Mouse (Mus musculus): ENCODE measurements at regions not wholly inside any gene's neighbourhood (a gene's known extent, or its start where the extent isn't known, plus 50 kb on each side); places are given as distances from the start of the nearest gene placed in this dataset.

DNA sequence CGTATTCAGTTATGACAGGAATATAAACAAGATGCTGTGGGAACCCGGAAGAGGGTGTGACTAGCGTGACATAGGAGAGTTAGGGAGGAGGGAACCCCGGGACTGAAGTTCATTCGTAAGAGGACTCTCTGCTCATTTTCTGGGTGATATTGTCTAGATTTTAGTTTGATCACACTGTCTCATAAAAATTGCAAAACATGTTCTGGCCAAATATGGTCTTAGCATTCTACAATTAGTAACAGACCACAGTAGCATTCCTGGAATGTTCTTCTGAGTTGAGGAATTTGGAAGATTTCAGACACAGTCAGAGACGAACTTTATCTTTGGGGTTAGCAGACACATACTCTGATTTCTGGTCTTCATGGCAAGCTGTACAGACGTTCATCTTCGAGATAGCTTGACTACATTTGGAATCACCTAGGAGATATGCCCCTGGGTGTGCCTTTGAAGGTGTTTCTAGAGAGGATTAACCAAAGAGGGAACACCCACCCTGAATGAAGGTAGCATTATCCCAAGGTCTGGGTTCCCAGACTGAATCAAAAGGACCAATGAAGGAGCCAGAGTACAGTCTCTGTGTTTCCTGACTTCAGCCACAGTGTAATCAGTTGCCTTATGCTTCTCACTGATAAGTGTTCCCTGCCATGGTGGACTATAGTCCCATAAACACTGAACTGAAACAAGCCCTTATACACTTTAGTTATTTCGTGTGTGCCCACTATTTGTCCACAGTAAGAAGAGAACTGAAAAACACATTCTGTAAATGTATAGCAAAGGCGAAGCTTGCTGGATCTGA, 102.7 kb upstream of the Pgrmc2 start:
- ATAC-seq (ENCODE audit: insufficient read depth), result no peak
- WGBS (ENCODE audit: insufficient replicate concordance), result 55% methylated on average over 10 of the region's 10 CpGs
- no peak overlapping the region for H3K4me2 ChIP-seq

DNA sequence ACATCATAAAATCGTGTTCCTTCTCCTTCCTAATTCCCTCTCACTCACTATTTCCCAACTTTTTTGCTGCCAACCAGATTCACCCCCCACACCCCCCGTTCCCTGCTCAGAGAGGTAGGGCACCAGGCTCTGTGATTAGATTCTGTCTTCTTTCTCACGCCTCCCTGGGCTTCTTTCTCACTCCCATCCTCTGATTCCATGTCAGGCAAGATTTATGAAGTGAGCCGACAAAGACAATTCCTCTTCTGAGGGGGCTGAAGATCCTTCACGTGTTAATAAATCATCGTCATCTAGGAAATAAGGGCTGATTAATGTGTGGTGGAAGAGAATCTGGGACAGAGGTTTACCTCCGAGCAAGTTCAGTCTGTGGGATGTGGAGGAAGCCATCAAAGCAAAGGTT, 101.5 kb upstream of the Pgrmc2 start:
- Histone ChIP-seq H3K36me3 (replicated peaks) (no peaks in the 10 kb centered on the region), H3K9me3 (replicated peaks) (no peaks in the 10 kb centered on the region), H3K4me2 (no peak overlapping the region), H3K9ac (no peak overlapping the region), H3K4me3 (replicated peaks) (no peak overlapping the region), H3K27ac (replicated peaks) (no peak overlapping the region), H3K4me1 (replicated peaks) (peaks cover 24% of the 10 kb centered on the region), H3K27me3 (peaks cover 17% of the 10 kb centered on the region)
- no peak for ATAC-seq (ENCODE audit: insufficient read depth)
- 51% methylated on average over 7 of the region's 7 CpGs for WGBS (ENCODE audit: insufficient replicate concordance)

More for the DNA sequence above, 102.7 kb upstream of the Pgrmc2 start:
- H3K9me3 ChIP-seq (replicated peaks), result no peaks in the 10 kb centered on the region
- peaks cover 13% of the 10 kb centered on the region for H3K4me1 ChIP-seq (replicated peaks)
- no peaks in the 10 kb centered on the region for H3K36me3 ChIP-seq (replicated peaks)
- peaks cover 17% of the 10 kb centered on the region for H3K27me3 ChIP-seq
- H3K4me3 ChIP-seq (replicated peaks), result no peak overlapping the region
- no peak overlapping the region for H3K9ac ChIP-seq
- H3K27ac ChIP-seq (replicated peaks), result no peak overlapping the region

DNA sequence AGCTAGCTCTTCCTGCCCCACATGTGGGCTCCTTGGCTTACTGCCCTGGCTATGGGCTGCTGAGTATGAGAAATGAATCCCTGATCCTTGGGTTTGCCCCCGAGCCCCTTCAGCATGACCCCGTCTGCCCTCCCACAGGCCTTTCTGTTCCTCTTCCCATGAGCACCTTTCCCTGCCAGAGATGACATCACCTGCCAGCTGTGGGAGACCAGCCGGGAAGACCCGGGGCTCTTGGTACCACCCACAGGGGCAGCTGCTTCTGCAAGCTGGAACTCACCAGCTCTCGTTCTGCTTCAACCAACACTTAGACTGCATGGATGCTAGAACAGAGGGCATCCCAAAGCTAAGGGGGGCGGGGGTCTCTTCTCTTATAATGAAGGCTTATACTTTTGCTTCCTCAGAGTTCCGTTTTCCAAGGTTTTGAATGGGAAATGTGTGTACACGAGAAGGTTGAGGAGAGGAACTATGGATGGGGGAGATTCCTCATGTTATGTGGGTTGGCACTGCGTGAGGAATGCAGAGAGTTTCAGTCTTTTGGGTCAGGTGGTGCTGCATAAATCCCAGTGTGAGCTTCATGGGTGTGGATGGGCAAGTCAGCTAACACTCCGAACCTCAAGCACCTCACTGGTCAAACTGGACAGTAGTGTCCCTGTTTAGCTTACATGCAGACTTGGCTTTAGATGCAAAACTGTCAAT, 100.2 kb upstream of the Pgrmc2 start:
- no peaks in the 10 kb centered on the region for H3K9me3 ChIP-seq (replicated peaks)
- 54% methylated on average over 10 of the region's 10 CpGs for WGBS (ENCODE audit: insufficient replicate concordance)
- peaks cover 17% of the 10 kb centered on the region for H3K27me3 ChIP-seq
- H3K27ac ChIP-seq (replicated peaks), result no peak overlapping the region
- H3K4me3 ChIP-seq (replicated peaks), result no peak overlapping the region
- no peak overlapping the region for H3K4me2 ChIP-seq
- no peaks in the 10 kb centered on the region for H3K36me3 ChIP-seq (replicated peaks)
- H3K4me1 ChIP-seq (replicated peaks), result peaks cover 37% of the 10 kb centered on the region
- H3K9ac ChIP-seq, result no peak overlapping the region
- no peak for ATAC-seq (ENCODE audit: insufficient read depth)

DNA sequence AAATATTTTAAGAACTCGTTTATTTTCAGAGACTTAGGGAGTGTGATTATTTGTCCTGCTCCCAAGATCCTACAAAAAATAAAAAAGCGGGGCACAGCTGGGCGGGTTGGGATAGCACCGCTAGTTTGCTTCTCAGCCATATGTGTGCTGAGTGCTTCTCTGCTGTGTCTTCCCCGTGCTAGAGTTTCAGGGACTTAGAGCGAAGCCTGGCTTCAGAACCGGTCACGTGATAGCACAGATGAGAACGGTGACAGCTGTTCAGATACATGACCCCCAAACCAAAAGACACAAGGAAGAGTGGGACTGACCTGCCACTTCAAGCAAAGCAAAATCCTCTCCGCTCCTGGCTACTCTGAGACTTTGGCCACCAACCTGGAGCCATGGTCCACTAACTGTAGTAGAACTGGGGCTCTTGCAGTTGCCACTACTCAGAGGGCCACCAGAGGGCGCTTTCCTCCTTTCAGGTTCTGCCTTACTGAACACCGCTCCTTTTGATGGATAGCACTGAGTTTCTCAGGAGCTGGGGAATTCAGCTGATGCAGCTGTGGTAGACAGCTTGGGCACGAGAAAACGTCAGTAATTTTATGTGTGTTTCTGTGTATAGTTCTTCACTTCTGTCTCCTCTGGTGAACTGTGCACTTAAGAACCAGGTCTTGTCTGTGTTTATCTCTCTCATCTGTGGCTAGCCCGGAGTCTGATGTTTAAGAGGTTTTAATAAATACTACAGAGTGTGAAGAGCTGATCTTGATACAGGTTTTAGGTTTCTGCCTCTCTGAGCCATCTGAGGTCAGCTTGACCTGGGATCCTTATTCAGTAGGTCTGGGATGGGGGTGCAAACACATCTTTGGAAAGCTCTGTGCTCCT, 99.4 kb upstream of the Pgrmc2 start:
- Histone ChIP-seq H3K36me3 (replicated peaks) (no peaks in the 10 kb centered on the region), H3K9me3 (replicated peaks) (no peaks in the 10 kb centered on the region), H3K4me1 (replicated peaks) (peaks cover 40% of the 10 kb centered on the region), H3K4me3 (replicated peaks) (no peak overlapping the region), H3K27ac (replicated peaks) (no peak overlapping the region), H3K9ac (no peak overlapping the region), H3K4me2 (no peak overlapping the region), H3K27me3 (peaks cover 17% of the 10 kb centered on the region)
- peak; percentile 40; the same call in 1 of the 2 replicates for ATAC-seq (ENCODE audit: insufficient read depth)
- 42% methylated on average over 15 of the region's 15 CpGs for WGBS (ENCODE audit: insufficient replicate concordance)

GRCm38 (mm10) chr3:41181438-41181837, 98.6 kb upstream of the Pgrmc2 start:
- 63% methylated on average over 11 of the region's 11 CpGs for WGBS (ENCODE audit: insufficient replicate concordance)
- Histone ChIP-seq H3K27ac (replicated peaks) (no peak overlapping the region), H3K4me1 (replicated peaks) (peaks cover 40% of the 10 kb centered on the region), H3K9me3 (replicated peaks) (no peaks in the 10 kb centered on the region), H3K36me3 (replicated peaks) (no peaks in the 10 kb centered on the region), H3K27me3 (peaks cover 17% of the 10 kb centered on the region), H3K4me2 (no peak overlapping the region), H3K4me3 (replicated peaks) (no peak overlapping the region), H3K9ac (no peak overlapping the region)
- ATAC-seq (ENCODE audit: insufficient read depth), result no peak

DNA sequence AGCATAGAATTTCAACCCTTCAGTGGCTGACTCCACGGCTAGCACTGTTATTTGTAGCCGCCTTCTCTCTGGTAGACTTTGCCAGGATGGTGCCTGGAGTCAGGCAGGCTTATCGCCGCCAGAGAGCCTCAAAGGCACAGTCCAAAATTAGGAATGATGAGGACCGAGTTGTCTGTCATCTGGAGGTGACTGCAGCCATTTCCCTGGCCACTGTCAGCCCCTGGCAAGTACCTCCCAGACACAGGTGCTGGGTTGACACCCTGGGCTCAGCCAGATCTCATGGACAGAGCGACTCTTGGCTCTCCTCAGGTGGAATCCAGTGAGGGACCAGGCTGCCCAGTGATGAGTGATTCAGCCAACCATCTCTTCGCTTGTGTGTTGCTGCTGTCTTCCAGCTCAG, 98.1 kb upstream of the Pgrmc2 start:
- no peak overlapping the region; the same call in 1 of the 2 replicates for H3K27ac ChIP-seq (replicated peaks)
- no peak overlapping the region for H3K9ac ChIP-seq
- peaks cover 39% of the 10 kb centered on the region for H3K4me1 ChIP-seq (replicated peaks)
- ATAC-seq (ENCODE audit: insufficient read depth), result no peak
- 69% methylated on average over 7 of the region's 7 CpGs for whole genome bisulfite sequencing (ENCODE audit: insufficient replicate concordance)
- H3K27me3 ChIP-seq, result peaks cover 17% of the 10 kb centered on the region
- H3K4me3 ChIP-seq (replicated peaks), result no peak overlapping the region
- no peaks in the 10 kb centered on the region for H3K9me3 ChIP-seq (replicated peaks)
- H3K36me3 ChIP-seq (replicated peaks), result no peaks in the 10 kb centered on the region
- H3K4me2 ChIP-seq, result no peak overlapping the region

GRCm38 (mm10) chr3:41179037-41179880, 96.4 kb upstream of the Pgrmc2 start:
- Histone ChIP-seq H3K9me3 (replicated peaks) (no peaks in the 10 kb centered on the region), H3K4me1 (replicated peaks) (peaks cover 34% of the 10 kb centered on the region), H3K4me2 (peak overlapping the region; percentile 57), H3K9ac (no peak overlapping the region), H3K36me3 (replicated peaks) (no peaks in the 10 kb centered on the region), H3K4me3 (replicated peaks) (no peak overlapping the region), H3K27me3 (peaks cover 12% of the 10 kb centered on the region), H3K27ac (replicated peaks) (peak overlapping the region; percentile 77)
- 38% methylated on average over 4 of the region's 4 CpGs for WGBS (ENCODE audit: insufficient replicate concordance)
- peak; percentile 86 for ATAC-seq (ENCODE audit: insufficient read depth)

GRCm38 (mm10) chr3:41177124-41177523, 94.3 kb upstream of the Pgrmc2 start:
- Histone ChIP-seq H3K27ac (replicated peaks) (no peak overlapping the region), H3K27me3 (no peaks in the 10 kb centered on the region), H3K4me2 (no peak overlapping the region), H3K4me3 (replicated peaks) (no peak overlapping the region), H3K9me3 (replicated peaks) (no peaks in the 10 kb centered on the region), H3K9ac (no peak overlapping the region), H3K36me3 (replicated peaks) (no peaks in the 10 kb centered on the region), H3K4me1 (replicated peaks) (peaks cover 52% of the 10 kb centered on the region)
- no peak for ATAC-seq (ENCODE audit: insufficient read depth)

DNA sequence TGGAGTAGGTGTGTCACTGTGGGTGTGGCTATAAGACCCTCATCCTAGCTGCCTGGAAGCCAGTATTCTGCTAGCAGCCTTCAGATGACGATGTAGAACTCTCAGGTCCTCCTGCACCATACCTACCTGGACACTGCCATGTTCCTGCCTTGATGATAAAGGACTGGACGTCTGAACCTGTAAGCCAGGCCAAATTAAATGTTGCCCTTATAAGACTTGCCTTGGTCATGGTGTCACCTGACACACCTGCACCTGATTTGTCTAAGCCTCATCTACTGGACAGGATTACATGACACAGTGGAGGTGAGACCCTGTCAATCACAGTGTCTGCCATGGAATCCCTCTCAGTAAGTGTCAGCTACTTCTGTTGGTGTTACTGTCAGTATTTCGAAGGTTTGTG, 92.5 kb upstream of the Pgrmc2 start:
- 65% methylated on average over 3 of the region's 3 CpGs for WGBS (ENCODE audit: insufficient replicate concordance)
- H3K27ac ChIP-seq (replicated peaks), result no peak overlapping the region

DNA sequence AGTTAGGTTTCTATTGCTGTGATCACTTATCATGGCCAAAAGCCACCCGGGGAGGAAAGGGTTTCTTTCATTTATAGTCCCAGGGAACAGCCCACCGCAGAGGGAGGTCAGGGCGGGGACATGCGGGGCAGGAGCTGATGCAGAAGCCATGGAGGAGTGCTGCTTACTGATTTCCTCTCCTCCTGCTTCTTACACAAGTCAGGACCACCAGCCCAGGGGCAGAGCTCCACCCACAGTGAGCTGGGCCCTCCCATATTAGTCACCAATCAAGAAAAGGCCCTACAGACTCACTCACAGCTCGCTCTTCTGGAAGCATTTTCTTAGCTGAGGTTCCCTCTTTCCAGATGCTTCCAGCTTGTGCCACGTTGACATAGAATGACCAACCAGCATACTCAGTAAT, 90.7 kb upstream of the Pgrmc2 start:
- H3K9ac ChIP-seq, result no peak overlapping the region
- no peak for ATAC-seq (ENCODE audit: insufficient read depth)
- H3K9me3 ChIP-seq (replicated peaks), result no peaks in the 10 kb centered on the region
- no peaks in the 10 kb centered on the region for H3K36me3 ChIP-seq (replicated peaks)
- no peaks in the 10 kb centered on the region for H3K27me3 ChIP-seq
- H3K4me1 ChIP-seq (replicated peaks), result peaks cover 60% of the 10 kb centered on the region
- H3K4me2 ChIP-seq, result no peak overlapping the region
- 68% methylated on average over 6 of the region's 6 CpGs for WGBS (ENCODE audit: insufficient replicate concordance)
- 0 out of 2 replicates have a peak overlapping the region, but pooled peaks have one; percentile 25 for H3K27ac ChIP-seq (replicated peaks)
- no peak overlapping the region for H3K4me3 ChIP-seq (replicated peaks)

More for the DNA sequence above, 92.5 kb upstream of the Pgrmc2 start:
- Histone ChIP-seq H3K4me3 (replicated peaks) (no peak overlapping the region), H3K9me3 (replicated peaks) (no peaks in the 10 kb centered on the region), H3K4me2 (no peak overlapping the region), H3K4me1 (replicated peaks) (peaks cover 61% of the 10 kb centered on the region), H3K27me3 (no peaks in the 10 kb centered on the region), H3K9ac (no peak overlapping the region), H3K36me3 (replicated peaks) (no peaks in the 10 kb centered on the region)
- no peak for ATAC-seq (ENCODE audit: insufficient read depth)

All from liver, embryonic 15.5 days (tissue).